Mouse (Mus musculus) limb, embryonic 10.5 days (tissue): ENCODE measurements around the gene Samd10. TPM values are rescaled to one million over a fixed set of nuclear protein-coding genes. Genes with fewer than 3 reads are reported as not detected.
A peak's percentile ranks its signal among the peaks of the same experiment; 100 is the strongest.

Experiments
- DNase-seq: peaks from one replicate; pipeline ENCODE4 v3.0.0-alpha.2; 2017; ENCODE audit warnings: low spot score
- H3K27ac ChIP-seq: fragments of 300-500 bp; sonication (generic); 2 replicates; pipeline ENCODE4 v1.5.1; 2016; ENCODE audit warnings: mild to moderate bottlenecking
- H3K27me3 ChIP-seq: fragments of 300-500 bp; sonication (generic); 2 replicates; pipeline ENCODE4 v1.6.1; 2016; ENCODE audit warnings: low read depth, mild to moderate bottlenecking; ENCODE audit not compliant: poor library complexity, severe bottlenecking
- H3K36me3 ChIP-seq: fragments of 300-500 bp; sonication (generic); 2 replicates; pipeline ENCODE4 v1.6.1; 2016; ENCODE audit warnings: mild to moderate bottlenecking, moderate library complexity
- H3K4me1 ChIP-seq: fragments of 300-500 bp; sonication (generic); 2 replicates; pipeline ENCODE4 v1.6.1; 2016
- H3K4me3 ChIP-seq: fragments of 300-500 bp; sonication (generic); 2 replicates; pipeline ENCODE4 v1.5.1; 2016; ENCODE audit warnings: mild to moderate bottlenecking, moderate library complexity
- H3K9me3 ChIP-seq: fragments of 300-500 bp; sonication (generic); replicated peaks from 2 replicates; pipeline ENCODE4 v1.6.1; 2016; ENCODE audit warnings: mild to moderate bottlenecking
- WGBS: fragments of 180-500 bp; shearing (Covaris S2); methylation state at CpG from one replicate; pipeline ENCODE4 v1.1.7; 2016; 5-methylcytosine and 5-hydroxymethylcytosine counted together
- microRNA-seq: library from miRNA; unstranded; fragments of <30 nt; microRNA quantifications from one replicate; pipeline ENCODE4, GENCODE M21; 2017
- polyA plus RNA-seq: library from polyadenylated mRNA; unstranded; fragments of >200 nt; fragmentation: Nextera tagmentation; extraction: Ambion mirVana; gene quantifications from 2 replicates; pipeline ENCODE4 v1.2.1, GENCODE M21; 2016

Gene Samd10
- polyA plus RNA-seq, 1 experiment from 2014 or later = 17.2 TPM

DNA sequence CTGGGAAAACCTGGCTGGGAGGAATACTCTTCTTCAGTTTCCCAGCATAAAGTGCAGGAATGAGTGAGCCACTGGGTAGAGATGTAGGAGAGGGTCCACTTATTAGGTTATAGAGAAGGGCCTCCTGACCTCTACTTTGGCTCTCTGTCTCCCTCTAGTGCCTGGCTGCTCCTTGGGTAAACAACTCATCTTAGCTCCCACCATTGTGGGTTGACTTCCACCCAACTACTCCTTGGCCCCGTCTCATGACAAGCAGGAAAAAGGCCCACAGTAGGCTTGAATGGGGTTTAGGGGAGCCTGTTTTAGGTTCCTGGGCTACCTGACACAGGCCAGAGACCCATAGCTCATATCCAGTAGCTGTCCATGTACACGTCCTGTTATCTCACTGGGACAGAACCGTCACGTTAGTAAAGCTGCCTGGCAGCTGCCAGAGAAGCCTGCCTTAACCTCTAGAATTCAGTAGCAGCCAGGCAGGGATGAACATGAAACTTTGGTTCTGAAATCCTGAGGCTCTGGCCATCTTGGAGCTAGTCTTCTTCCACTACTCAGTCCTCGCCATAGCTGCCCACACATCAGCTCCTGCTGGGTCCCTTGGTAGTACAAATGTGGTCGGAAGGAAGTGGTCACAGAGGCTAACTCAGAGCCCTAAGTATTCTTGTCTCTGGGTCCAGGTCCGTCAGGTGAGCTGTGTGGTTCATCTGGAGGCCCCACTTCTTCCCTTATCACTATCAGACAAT, 30.6 kb downstream of the Samd10 start:
- WGBS = 81% methylated on average over 7 of the region's 7 CpGs
- Histone ChIP-seq H3K4me3 (no peak overlapping the region), H3K4me1 (peaks cover 3% of the 10 kb centered on the region; the same call in 1 of the 2 replicates), H3K9me3 (no peaks in the 10 kb centered on the region), H3K27me3 (no peaks in the 10 kb centered on the region), H3K36me3 (peaks cover 8% of the 10 kb centered on the region; the same call in 1 of the 2 replicates), H3K27ac (no peak overlapping the region)
- peak; percentile 38 for DNase-seq

DNA sequence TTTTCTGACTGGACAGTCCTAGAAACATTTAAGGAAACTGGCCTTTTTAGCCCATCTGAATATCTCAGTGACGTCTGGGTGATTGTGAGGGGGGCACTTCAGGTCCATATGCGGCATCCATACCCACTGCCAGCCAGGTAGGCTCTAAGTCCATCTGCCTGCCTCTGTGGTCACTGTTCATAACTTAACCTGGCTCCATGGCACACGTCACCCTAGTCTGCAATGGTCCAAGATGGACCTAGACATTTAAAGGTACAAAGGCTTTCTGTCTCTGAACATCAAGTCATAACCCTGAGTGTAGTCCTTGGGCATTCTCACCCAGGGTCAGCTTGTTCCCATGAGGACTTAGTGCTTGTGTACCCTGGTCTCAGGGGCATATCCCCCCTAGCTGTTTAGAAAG, 31.7 kb downstream of the Samd10 start:
- no peak overlapping the region for H3K27ac ChIP-seq
- H3K27me3 ChIP-seq = no peaks in the 10 kb centered on the region
- H3K36me3 ChIP-seq = no peaks in the 10 kb centered on the region; the same call in 1 of the 2 replicates
- no peaks in the 10 kb centered on the region for H3K9me3 ChIP-seq
- no peak for DNase-seq
- peaks cover 3% of the 10 kb centered on the region; the same call in 1 of the 2 replicates for H3K4me1 ChIP-seq
- WGBS = 85% methylated on average over 3 of the region's 3 CpGs
- no peak overlapping the region for H3K4me3 ChIP-seq

DNA sequence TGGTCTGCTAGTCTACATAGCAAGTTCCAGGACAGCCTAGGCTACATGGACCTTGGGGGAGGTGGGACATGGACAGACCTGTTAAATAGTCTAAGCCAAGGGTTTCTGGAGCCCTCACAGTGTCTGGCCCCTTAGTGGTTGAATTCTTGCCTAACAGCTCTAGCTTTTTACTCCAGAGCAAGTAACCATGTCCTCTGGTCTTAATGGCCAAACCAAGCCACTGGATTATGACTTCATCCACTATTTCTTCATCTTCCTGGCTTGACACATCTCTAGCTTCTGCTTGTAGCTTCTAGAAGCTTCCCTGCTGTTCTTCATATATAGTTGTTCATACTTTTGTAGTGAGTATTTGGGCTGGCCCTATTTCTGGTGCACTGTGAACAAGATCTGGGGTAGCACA, 45.2 kb downstream of the Samd10 start:
- no peak overlapping the region for H3K4me3 ChIP-seq
- no peak for DNase-seq
- no peak overlapping the region for H3K27ac ChIP-seq
- H3K4me1 ChIP-seq = no peaks in the 10 kb centered on the region
- H3K9me3 ChIP-seq = no peaks in the 10 kb centered on the region
- peaks cover 61% of the 10 kb centered on the region for H3K36me3 ChIP-seq
- no peaks in the 10 kb centered on the region for H3K27me3 ChIP-seq

DNA sequence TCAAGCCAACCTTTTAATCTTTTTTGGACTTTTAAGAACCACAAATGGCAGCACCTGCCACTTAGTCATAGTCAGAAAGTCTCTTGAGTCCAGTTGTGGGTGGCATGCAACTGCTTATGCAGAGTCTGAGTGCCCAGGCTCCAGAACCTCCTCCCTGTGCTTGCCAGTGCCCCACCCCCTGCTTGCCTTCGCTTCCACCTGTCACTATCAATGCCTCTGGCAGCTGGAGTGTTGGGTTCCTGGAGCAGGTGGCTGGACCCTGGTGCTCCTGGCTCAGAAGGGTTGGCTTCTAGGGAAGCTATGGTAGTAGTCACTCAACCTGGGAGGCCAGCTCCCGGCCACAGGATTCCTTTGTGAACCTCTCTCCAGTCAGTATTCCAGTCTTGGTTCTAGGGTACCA, 48.8 kb downstream of the Samd10 start:
- DNase-seq = no peak
- H3K27ac ChIP-seq = no peak overlapping the region
- no peaks in the 10 kb centered on the region for H3K27me3 ChIP-seq
- H3K36me3 ChIP-seq = peaks cover 92% of the 10 kb centered on the region
- 95% methylated on average over 2 of the region's 2 CpGs for WGBS
- H3K9me3 ChIP-seq = no peaks in the 10 kb centered on the region
- H3K4me1 ChIP-seq = no peaks in the 10 kb centered on the region
- H3K4me3 ChIP-seq = no peak overlapping the region

DNA sequence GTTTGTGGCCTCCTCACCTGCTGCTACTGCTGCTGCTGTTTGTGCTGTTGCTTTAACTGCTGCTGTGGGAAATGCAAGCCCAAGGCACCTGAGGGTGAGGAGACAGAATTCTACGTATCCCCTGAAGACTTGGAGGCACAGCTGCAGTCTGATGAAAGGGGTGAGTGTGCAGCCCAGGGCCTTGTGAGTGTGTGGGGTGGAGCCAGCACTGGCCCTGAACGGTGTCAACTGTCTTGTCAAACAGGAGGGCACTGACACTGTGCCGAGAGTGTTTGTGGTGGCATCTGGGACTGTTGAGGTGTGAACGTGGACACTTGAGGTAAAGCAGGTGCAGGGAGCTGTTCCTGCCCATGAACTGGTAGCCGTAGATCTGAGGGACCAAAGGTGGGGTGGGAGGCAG, 50.3 kb downstream of the Samd10 start:
- H3K4me3 ChIP-seq = no peak overlapping the region
- peaks cover 85% of the 10 kb centered on the region for H3K36me3 ChIP-seq
- H3K27me3 ChIP-seq = no peaks in the 10 kb centered on the region
- H3K4me1 ChIP-seq = no peaks in the 10 kb centered on the region
- no peak for DNase-seq
- H3K27ac ChIP-seq = no peak overlapping the region
- WGBS = 92% methylated on average over 5 of the region's 5 CpGs
- H3K9me3 ChIP-seq = no peaks in the 10 kb centered on the region

DNA sequence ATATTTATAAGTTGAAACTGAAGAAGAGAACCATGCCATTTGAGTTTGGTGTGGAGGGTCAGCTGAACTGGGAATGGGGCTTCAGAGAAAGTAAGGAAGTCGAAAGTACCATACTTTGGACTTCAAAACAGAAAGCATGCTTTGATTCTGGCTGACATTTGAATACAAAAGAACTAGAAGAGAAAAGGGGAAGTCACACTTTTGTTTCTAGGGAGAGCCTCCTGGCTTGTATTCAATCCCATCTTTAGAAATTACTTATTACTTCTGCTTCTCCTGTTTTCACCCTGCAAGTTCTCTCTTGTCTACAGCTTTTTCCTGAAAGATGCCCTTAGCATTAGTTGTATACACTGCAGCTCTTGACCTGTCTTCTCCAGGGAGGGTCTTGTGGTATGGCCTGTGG, 50.8 kb downstream of the Samd10 start:
- Histone ChIP-seq H3K4me1 (no peaks in the 10 kb centered on the region), H3K9me3 (no peaks in the 10 kb centered on the region), H3K4me3 (no peak overlapping the region), H3K27me3 (no peaks in the 10 kb centered on the region), H3K27ac (no peak overlapping the region), H3K36me3 (peaks cover 81% of the 10 kb centered on the region)
- DNase-seq = no peak
- WGBS = 81% methylated on average over 1 of the region's 1 CpGs

DNA sequence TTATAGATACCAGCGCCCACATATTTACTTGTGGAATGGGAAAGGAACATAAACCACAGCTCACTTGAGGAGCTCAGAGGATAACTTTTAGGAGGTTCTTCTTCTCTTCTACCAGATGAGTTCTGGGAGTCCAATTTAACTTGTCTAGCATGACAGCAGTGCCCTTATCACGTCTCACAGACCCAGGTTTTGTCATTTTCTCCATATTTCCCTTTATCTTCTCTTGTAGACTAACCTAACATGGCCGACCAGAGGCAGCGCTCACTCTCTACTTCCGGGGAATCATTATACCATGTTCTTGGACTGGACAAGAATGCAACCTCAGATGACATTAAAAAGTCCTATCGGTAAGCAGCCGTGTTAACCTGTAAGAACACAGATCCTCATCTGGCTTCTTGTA, 52.9 kb downstream of the Samd10 start:
- WGBS = 95% methylated on average over 7 of the region's 7 CpGs
- Histone ChIP-seq H3K4me3 (no peak overlapping the region), H3K36me3 (peaks cover 60% of the 10 kb centered on the region), H3K27ac (no peak overlapping the region), H3K9me3 (no peaks in the 10 kb centered on the region), H3K27me3 (no peaks in the 10 kb centered on the region), H3K4me1 (no peaks in the 10 kb centered on the region)
- DNase-seq = no peak

Small RNA genes within 50 kb of the gene (microRNA-seq; reads per million reads assigned to microRNA genes)
- gene Mir7006 = 0.88 reads per million

Other genes with a start within 250 kb of the Samd10 start
- 43.8 and 54.0 TPM in 2 replicates for gene Zgpat, start 234.3 kb downstream of the Samd10 start, polyA plus RNA-seq
- 79.7 and 80.9 TPM in 2 replicates for gene Arfrp1, start 233.8 kb downstream of the Samd10 start, polyA plus RNA-seq
- 26.1 and 30.6 TPM in 2 replicates for gene Lime1, start 219.1 kb downstream of the Samd10 start, polyA plus RNA-seq
- 17.5 and 17.7 TPM in 2 replicates for gene Zbtb46, start 139.8 kb downstream of the Samd10 start, polyA plus RNA-seq
- 0.08 and 0.21 TPM in 2 replicates for gene Abhd16b, start 106.0 kb downstream of the Samd10 start, polyA plus RNA-seq
- 176 and 185 TPM in 2 replicates for gene Tpd52l2, start 102.1 kb downstream of the Samd10 start, polyA plus RNA-seq
- gene Dnajc5, start 78.7 kb downstream of the Samd10 start, polyA plus RNA-seq = 86.6 and 97.6 TPM in 2 replicates
- gene Uckl1, start 14.3 kb downstream of the Samd10 start, polyA plus RNA-seq = 36.6 and 44.1 TPM in 2 replicates
- 79.4 and 80.5 TPM in 2 replicates for gene Prpf6, start 7.3 kb downstream of the Samd10 start, polyA plus RNA-seq
- 37.5 and 57.7 TPM in 2 replicates for gene Zfp512b, start 6.4 kb downstream of the Samd10 start, polyA plus RNA-seq
- gene Gm29797, start 57.8 kb upstream of the Samd10 start, polyA plus RNA-seq = 0.39 TPM in 1 of 2 replicates, not detected in the other
- gene Sox18, start 72.4 kb upstream of the Samd10 start, polyA plus RNA-seq = 25.9 and 27.9 TPM in 2 replicates
- gene Tcea2, start 81.1 kb upstream of the Samd10 start, polyA plus RNA-seq = 16.5 and 25.8 TPM in 2 replicates
- 94.3 and 96.4 TPM in 2 replicates for gene Rgs19, start 94.8 kb upstream of the Samd10 start, polyA plus RNA-seq
- gene Lkaaear1, start 99.2 kb upstream of the Samd10 start, polyA plus RNA-seq = not detected in 2 replicates
- 0.33 and 0.65 TPM in 2 replicates for gene Oprl1, start 115.8 kb upstream of the Samd10 start, polyA plus RNA-seq
- gene Myt1, start 164.1 kb upstream of the Samd10 start, polyA plus RNA-seq = 0.18 TPM in 1 of 2 replicates, not detected in the other
- gene Pcmtd2, start 238.6 kb upstream of the Samd10 start, polyA plus RNA-seq = 22.9 and 32.8 TPM in 2 replicates